Mouse (Mus musculus): ENCODE measurements around the gene Dpp8. TPM values are rescaled to one million over a fixed set of nuclear protein-coding genes. Genes with fewer than 3 reads are reported as not detected.

Gene Dpp8
- total RNA-seq, 2 experiments from 2014 or later: 65.2 to 71.0 TPM

DNA sequence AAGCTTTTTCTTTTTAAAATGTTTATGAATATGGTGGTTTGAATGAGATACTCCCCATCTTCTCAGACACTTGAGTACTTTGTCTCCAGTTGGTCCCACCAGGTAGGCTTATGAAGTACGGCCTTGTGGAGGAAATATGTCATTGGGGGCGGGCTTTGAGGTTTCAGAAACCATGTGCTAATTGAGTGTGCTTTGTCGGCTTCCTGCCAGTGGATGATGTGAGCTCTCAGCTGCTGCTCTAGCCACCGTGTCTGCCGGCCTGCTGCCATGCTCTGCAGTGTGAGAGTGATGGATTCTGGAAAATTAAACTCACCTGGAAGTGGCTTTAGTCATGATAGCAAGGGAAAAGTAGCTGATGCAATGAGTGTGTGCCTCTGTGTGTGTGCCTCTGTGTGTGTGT lies 55.3 kb downstream of the Dpp8 start:
- peak; percentile 42 for DNase-seq

DNA sequence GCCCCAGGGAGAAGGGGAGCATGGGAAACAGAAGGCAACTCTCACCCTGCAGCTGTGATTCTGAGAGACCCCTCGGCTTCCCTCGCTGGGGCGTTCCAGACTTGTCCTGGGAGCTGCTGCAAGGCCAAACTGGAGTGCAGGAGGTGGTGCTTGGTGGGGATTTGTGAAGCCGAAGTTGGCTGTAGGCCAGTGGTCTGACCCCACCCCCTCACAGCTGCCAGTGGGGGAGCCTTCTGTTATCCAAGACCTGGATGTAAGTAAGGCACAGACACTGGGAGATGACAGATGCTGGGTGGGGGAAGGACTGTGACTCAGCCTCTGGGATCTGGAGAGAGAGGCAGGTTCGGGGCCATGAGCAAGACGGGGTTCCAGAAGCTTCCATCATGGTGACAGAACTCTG lies 62.0 kb downstream of the Dpp8 start:
- DNase-seq: peak; percentile 87

DNA sequence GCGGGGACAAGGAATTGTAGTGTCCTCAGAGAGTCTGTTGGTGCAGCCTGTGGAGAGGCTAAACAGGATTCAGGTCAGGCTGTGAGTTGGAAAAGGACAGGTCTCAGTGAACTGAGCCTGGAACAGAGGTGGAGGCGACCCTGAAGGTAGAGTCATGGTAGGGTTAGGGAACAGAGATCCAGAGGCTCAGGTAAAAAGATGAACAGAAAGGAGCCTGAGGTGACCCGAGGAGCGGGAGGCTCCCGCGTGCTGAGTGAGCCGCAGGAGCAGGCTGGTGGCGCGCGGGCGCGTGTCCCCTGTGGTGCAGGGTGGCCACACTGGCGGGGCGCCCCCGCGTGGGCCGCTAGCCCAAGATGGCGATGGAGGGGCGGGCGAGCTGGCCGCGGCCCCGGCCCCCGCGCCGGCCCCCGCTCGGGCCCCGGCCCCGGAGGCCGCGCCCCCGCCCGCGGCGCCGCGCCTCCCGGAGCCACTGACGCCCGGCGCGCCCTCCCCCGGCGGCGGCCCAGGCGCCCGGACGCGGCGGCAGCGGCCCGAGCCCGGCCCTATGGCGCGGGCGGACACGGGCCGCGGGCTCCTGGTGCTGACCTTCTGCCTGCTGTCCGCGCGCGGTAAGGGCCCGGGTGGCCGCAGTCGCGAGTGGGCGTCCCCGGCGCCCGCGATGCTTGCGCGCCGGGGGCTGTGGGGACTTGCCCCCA lies 68.9 kb downstream of the Dpp8 start, which contains the start of gene Igdcc4:
TSS of gene Igdcc4 (plus strand) at position 496 of the 695 bp plus-strand sequence.
- peak; percentile 34 for DNase-seq

DNA sequence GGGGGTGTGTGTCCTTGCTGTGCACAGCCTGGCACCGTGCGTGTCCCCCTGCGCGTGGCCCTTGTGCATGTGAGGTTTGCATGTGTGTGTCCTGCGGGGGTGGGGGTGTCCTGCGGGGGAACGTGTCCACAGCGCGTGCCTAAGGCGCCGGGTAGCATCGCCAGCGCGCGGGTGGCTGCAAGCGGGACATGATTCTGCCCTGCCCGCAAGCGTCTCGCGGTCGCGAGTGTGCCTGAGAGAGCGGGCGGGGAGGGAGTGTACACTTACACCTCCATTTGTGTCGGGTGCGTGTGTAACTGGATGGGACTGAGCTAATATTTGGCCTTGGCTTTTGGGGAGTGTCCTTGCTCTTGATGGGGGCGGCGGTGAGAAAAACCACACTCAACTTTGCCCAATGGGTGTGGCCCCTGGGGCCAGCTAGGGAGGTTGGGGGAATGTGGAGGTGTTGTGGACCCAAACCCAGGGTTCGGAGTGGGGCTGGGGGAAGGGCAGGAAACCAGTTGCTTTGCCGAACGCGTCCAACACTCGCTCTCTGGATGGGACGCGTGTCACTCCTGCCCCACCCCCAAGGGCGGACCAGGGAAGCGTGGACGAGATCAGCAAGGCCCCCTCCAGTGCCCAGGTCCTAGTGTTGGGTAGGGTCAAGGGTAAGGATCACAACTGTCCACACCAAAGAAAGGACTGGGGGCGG lies 69.6 kb downstream of the Dpp8 start:
- DNase-seq: peak; percentile 67

DNA sequence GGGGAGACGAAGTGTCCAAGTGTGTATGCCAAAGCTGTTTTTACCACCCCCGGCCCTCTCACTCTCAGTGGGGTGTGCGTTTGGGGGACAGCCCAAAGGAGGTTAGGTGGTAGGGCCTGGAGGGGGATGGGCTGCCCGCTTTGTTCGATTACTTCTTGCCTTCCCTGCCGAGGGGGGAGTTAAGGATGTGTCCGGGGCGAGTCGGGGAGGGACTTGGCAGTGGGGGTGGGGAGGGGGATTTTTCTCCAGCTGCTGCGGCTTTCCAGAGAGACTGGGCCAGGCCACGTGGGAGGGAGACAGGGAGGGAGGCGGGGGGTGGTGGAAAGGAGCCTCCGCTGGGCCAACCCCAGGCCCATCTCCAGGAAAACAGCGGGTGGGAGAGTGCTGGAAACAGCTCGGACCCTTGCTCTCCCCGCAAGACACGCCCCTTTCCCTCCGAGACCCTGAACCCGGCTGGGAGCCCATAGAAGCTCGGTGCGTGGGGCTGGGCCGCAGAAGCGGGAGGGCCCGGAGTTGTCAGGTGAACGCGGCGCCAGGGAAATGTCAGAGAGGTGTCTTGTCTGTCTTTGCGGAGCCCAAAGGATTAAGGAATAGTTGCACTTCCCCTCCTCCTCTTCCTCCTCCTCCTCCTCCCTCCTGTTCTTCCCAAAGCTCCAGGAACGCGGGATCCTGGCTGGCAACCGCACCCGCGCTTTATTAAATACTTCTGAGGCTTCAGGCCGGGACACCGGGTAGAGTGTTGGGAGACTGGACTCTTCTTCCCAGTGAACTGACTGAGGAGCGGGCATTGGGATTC lies 70.4 kb downstream of the Dpp8 start:
- DNase-seq: peak; percentile 47

DNA sequence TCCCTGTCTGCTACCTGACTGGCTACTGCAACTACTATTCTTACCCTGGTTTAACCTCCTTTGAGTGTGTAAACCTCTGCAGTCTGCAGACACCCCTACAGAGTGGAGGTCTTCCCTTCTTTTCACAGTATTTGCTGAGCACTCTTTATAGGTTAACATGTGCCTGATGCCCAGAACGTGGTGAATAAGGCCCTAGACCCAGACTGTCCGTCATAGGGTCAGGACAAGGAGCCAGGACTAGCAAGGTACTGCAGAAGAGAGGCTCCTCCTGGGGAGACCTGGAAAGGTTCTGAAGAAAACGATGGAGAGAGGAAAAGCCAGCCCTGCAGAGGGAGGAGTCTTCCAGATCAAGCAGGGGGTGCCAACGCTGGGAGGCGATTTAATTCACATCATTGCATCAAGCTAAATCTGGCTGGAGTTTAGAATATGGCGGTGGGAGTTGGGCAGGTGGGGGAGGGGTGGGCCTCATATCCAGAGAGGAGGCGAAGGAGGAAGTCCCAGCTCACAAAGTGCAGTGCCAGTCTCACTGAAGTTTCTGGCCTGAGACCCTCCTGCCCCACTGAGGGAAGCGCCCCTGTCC lies 71.0 kb downstream of the Dpp8 start:
- DNase-seq: no peak

DNA sequence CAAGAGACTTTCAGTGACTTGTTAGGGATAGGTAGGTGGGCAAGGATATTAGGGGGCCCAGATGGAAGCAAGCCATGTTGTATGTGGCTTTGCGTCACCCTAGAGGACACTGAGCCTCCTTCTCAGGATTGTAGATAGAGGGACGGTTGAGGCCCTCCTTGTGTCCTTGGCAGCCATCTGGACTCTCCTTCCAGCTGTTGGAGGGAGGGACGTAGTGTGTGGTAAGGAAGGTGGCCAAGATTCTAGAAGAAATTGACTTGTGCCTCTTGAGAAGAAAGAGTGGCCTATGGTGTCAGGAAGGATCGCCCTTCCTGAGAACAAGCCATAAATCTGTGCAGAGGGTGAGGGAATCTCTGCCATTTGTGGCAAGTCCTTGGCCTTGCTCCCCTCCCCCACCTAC lies 74.6 kb downstream of the Dpp8 start:
- DNase-seq: no peak

DNA sequence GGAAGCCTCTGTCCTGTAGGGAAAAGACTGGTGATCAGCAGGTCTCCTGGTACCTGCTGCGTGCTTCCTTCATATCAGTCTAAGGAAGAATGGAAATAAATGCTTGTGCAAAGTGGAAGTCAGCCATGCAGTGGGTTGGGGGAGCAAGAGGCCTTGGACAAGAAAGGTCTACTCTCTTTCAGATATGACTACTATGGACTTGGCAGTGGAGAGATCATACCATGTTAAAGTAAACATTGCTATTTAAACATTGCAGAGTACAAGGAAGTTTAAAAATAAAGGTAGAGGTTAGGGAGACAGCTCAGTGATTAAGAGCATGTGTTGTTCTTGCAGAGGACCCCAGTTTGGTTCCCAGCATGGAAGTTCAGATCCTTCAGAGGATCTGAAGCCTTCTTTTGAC lies 75.7 kb downstream of the Dpp8 start:
- no peak for DNase-seq

DNA sequence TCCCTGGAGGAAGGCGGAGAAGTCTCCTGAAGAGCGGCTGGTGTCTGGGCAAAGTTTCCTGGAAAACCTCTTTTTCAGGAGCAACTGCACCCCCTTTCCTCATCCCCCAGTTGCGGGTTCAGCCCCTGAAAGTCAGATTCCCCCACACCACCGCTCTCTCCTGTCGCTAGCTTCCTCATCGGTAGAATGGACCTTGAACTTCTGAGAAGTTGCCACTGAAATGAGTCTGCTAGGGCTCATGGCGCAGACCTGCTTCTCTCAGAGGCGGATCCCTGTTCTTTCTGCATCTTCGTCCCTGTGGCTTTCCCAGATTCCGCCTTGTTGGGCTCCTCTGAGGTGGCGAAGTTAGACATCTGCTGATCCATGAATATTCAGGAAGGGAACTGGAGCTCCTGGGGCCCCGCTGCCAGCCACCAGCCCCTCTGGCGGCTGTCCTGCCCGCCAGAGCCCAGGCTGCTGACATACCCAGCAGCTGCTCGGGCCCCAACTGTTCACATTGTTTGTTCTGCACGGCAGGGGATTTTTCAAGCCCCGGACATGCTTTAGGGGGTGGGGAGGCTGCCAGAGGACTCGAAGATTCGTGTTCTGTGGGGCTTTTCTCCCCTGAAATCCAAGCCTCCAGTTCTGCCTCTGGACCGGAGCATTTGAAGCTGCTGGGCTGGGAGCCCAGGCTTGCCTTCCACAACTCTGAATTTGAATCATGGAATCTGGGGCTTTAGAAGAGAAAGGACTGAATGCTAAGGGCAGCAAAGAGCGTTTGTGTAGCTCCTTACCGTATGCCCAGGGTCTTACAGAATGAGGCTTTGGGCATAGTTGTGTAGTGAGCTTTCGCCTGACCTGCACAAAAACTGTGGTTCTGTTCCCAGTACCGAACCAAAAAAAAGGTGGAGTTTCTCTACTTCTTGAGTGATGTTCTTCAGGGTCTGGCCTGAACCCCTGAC lies 77.2 kb downstream of the Dpp8 start:
- no peak for DNase-seq

DNA sequence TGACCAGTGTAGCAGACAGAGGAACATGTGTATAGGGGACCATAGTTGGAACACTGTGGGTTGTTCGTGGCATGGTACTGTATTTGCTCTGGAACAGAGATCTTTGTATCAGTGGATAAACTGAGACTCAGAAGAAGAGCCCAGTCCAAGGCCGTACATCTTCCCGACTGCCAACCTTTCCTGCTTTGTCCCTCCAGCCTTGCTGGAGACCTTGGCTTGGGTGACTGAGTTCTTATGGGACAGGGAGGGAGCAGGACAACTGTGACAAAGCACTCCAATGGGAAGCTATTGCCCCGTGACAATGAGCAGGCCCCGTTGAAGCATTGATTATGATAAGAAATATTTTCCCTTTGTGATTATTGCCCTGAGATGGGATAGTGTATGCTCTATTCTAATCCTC lies 79.5 kb downstream of the Dpp8 start:
- no peak for DNase-seq

DNA sequence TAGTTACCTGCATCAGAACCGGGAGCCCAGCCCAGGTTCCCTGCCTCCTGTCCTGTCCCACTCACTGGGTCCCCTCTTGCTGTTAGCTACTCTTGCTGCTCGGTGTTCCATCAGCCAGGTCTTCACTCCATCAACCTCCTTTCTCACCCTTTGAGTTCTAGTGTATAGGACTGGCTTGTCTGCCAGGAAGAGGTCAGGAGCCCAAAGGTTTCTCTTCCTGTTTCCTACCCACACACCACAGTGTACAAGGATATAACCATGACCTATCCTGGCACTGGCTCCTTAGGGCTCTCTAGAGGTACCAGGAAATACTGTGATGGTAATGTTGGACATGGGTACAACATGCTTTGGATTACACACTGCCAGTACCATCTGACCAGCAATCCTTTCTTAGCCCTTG lies 81.5 kb downstream of the Dpp8 start:
- DNase-seq: no peak

DNA sequence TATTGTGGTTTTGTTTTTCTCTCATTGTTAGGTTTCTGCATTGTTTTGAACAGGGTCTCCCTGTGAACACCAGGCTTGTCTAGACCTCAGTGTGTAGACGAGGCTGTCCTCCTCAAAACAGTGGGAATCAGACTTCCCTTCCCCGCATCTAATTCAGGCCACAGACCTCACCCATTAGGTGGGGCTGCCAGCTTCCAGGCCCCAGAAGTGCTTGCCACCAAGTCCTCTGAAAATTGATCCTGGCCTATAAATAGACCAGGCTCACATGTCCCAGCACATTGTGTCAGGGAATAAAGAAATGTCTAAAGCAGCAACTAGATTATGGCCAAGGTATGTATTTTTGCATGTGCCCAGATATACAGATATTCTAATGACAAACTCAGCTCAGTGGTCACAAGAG lies 83.7 kb downstream of the Dpp8 start:
- no peak for DNase-seq

DNA sequence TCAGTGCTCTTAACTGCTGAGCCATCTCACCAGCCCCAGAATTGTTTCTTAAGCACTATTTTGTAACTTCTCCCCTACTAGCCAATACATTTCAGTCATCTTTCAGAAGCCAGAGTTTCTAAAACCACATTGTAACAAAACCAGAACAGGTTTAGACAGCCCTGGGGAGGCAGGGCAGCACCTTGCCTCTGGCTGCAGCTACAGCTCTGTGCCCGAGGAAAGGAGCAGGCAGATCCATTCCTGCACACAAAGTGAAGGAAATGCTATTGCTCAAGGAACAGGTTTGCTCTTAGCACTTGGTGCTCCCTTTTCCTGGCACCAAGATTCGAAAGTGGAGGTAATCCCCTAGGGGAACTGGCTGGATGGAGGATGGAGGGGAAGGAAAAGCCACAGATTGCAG lies 85.3 kb downstream of the Dpp8 start:
- no peak for DNase-seq

DNA sequence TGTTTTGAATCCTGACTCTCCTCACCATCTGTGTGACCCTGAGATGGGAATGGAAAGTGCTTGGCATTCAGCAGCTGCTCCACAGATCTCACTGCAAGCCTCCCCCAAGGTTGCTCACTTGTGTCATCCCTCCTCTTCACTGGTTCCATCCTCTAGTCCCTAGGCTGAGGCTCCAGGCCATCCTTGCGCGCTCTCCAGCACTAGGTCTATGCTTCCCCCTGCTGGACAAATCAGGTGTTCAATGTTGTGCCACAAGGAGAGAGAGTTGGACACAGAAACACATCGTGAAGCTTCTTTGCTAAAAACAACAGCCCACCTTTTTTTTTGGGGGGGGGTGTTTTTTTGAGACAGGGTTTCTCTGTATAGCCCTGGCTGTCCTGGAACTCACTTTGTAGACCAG lies 88.7 kb downstream of the Dpp8 start:
- DNase-seq: peak; percentile 85

DNA sequence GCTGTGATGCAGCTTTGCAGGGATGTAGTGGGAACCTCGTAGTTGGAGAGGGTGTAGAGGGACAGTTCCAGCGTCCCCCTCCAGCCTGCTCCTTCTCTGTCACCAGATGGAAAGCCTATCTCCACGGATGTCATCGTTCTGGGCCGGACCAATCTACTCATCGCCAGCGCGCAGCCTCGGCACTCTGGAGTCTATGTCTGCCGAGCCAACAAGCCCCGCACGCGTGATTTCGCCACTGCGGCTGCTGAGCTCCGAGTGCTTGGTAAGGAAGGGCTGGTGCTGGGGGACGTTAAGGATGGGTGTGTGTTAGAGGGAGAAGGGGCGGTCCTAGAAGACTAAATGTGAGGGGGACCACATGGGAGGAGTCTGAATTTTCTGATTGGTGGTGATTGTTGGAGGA lies 90.3 kb downstream of the Dpp8 start:
- peak; percentile 61 for DNase-seq

DNA sequence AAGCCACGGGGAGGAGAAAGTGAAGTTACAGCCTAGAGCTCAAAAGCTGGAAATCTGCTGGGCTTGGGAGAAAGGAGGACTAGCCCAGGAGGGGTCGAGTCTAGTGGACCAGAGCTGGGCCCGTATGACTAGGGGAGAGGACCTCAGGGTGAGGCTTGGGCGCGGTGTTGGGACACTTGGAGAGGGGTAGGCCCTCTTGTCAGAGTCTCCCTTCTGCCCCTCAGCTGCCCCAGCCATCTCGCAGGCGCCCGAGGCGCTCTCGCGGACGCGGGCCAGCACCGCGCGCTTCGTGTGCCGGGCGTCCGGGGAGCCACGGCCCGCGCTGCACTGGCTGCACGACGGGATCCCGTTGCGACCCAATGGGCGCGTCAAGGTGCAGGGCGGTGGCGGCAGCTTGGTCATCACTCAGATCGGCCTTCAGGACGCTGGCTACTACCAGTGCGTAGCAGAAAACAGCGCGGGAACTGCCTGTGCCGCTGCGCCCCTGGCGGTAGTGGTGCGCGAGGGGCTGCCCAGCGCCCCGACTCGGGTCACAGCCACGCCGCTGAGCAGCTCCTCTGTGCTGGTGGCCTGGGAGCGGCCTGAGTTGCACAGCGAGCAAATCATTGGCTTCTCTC lies 91.4 kb downstream of the Dpp8 start:
- DNase-seq: peak; percentile 76

DNA sequence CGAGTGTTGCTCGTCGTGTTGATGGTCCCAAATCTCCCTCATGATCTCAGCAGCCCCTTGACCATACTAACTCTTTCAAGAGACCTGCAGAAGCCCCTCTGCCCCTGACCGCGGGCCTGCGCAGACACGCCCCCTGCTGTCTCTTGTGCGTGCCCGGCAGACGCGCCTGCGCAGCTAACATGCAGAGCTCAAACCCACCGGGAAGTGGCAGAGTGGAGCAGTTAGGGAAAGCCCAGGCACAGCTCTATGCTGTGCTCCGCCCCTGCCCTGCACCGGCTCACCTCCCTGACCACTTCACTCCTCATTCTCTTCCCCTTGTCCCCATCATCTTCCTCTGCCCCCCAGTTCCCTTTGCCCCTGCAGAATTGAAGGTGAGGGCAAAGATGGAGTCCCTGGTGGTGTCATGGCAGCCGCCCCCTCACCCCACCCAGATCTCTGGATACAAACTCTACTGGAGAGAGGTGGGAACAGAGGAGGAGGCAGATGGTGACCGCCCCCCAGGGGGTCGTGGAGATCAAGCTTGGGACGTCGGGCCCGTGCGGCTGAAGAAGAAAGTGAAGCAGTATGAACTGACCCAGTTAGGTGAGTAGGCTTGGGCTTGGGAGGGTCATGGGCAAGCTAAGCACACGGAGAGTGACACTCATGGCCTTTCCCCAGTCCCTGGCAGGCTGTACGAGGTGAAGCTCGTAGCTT lies 96.1 kb downstream of the Dpp8 start:
- peak; percentile 61 for DNase-seq

DNA sequence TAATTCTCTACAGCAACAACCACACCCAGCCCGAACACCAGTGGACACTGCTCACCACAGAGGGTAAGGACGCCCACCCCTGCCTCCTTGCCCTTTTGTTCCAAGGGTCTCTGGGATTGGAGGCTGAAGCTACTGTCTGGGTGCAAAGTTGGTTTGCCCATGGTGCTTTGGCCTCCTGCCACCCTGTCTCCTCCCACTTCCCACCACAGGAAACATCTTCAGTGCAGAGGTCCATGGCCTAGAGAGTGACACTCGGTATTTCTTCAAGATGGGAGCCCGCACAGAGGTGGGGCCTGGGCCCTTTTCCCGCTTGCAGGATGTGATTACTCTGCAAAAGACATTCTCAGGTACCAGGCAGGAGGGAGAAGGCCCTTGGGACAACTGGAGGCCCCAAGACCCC lies 99.5 kb downstream of the Dpp8 start:
- DNase-seq: no peak

All from heart, postnatal 4 days (tissue).